Mouse (Mus musculus): ENCODE measurements around the gene Rragc. TPM values are rescaled to one million over a fixed set of nuclear protein-coding genes. Genes with fewer than 3 reads are reported as not detected.

The Rragc gene
- total RNA-seq, 2 experiments from 2014 or later: 19.1 to 20.6 TPM

GRCm38 (mm10) chr4:123952059-123952458 is 34.8 kb downstream of the Rragc start:
- DNase-seq: no peak

GRCm38 (mm10) chr4:123956703-123957491 is 39.7 kb downstream of the Rragc start:
- DNase-seq: peak; percentile 63

GRCm38 (mm10) chr4:123957492-123957808 is 40.2 kb downstream of the Rragc start:
- no peak for DNase-seq

- DNase-seq: no peak
Measured at GRCm38 (mm10) chr4:123957891-123958290, 40.6 kb downstream of the Rragc start.

- DNase-seq: no peak
Measured at GRCm38 (mm10) chr4:123960955-123961354, 43.7 kb downstream of the Rragc start.

GRCm38 (mm10) chr4:123962721-123963120 is 45.5 kb downstream of the Rragc start:
- no peak for DNase-seq

- DNase-seq: no peak
Measured at GRCm38 (mm10) chr4:123968663-123969321, 51.5 kb downstream of the Rragc start.

GRCm38 (mm10) chr4:123969458-123969857 is 52.2 kb downstream of the Rragc start:
- DNase-seq: no peak

- no peak for DNase-seq
Measured at GRCm38 (mm10) chr4:123971059-123971458, 53.8 kb downstream of the Rragc start.

GRCm38 (mm10) chr4:123972423-123973049 is 55.3 kb downstream of the Rragc start:
- no peak for DNase-seq

GRCm38 (mm10) chr4:123982105-123982504 is 64.9 kb downstream of the Rragc start:
- no peak for DNase-seq

Other genes starting within 250 kb of the Rragc start
- gene Macf1, start 233.1 kb upstream of the Rragc start, total RNA-seq (2021): 10 to 100 TPM; 55.6 to 75.8 TPM
- 100 to 1,000 TPM; 261 to 271 TPM for gene Ndufs5, start 199.2 kb upstream of the Rragc start, total RNA-seq (2021)
- 10 to 100 TPM; 22.9 to 27.6 TPM for gene Akirin1, start 167.1 kb upstream of the Rragc start, total RNA-seq (2021)
- under 1 TPM in 1 of 2 experiments, not detected in 1; 0.24 TPM for gene Rhbdl2, start 129.6 kb upstream of the Rragc start, total RNA-seq (2021)
- not detected for gene 4933427I04Rik, start 57.8 kb upstream of the Rragc start, total RNA-seq (2021)
- 10 to 100 TPM; 16.4 to 18.3 TPM for gene Mycbp, start 12.6 kb upstream of the Rragc start, total RNA-seq (2021)
- not detected for gene 4930535I16Rik, start 576 bp downstream of the Rragc start, total RNA-seq (2021)

All from gastrocnemius, postnatal 25 days (tissue).